Comparison of ENCODE assay signal across 10 mouse cellular contexts in the genomic region with DNA sequence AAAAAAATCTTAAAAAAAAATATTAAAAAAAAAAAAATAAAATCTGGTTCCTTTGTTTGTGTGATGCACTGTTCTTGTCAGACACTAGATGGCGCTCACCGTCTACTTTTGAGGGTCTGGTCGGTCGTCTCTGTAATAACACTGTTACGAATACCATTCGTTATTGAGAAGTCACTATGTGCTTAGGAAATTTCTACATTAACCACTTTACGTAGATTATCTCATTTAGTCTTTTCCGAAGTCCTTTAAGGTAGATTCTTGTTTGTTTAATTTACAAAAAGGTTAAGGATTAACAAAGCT. TPM values are rescaled to one million over a fixed set of nuclear protein-coding genes. Genes with fewer than 3 reads are reported as not detected.
DNase-seq lines count a peak whose midpoint lies in the region; ATAC-seq and TF ChIP-seq lines count a peak whose summit lies in the region.
"Had no signal": no experiment of that assay in that cellular context is flagged by ENCODE, and none has a peak within 500 bp of the region (broad histone marks: within the 10 kb centered on the region; RNA-seq: fewer than 3 reads in every experiment).

No protein-coding gene starts in this region.

- H3K4me2 ChIP-seq in heart, postnatal 0 days (ENCODE audit: low read depth, low read length): no peak overlapping the region
- no peak overlapping the region for H3K4me2 ChIP-seq in liver, embryonic 14.5 days (ENCODE audit: low read depth)

- H3K9ac ChIP-seq in heart, postnatal 0 days (replicated peaks; ENCODE audit: low read depth, low read length): no peak overlapping the region
- no peak overlapping the region for H3K9ac ChIP-seq in liver, embryonic 14.5 days (replicated peaks)

- no peak for ATAC-seq in heart, postnatal 0 days (ENCODE audit: insufficient read depth, low read depth)
- ATAC-seq in liver, embryonic 14.5 days (ENCODE audit: insufficient read depth): no peak

- H3K27me3 ChIP-seq in heart, postnatal 0 days (ENCODE audit: control insufficient read depth, insufficient read depth, low read length): 0 out of 2 replicates have a peak, but pooled peaks cover 2% of the 10 kb centered on the region
- H3K27me3 ChIP-seq in liver, embryonic 14.5 days (ENCODE audit: control insufficient read depth, insufficient read depth, low read length): no peaks in the 10 kb centered on the region

- WGBS in heart, postnatal 0 days: 10% methylated on average over 8 of the region's 8 CpGs
- 13% methylated on average over 8 of the region's 8 CpGs for WGBS in liver, embryonic 14.5 days (ENCODE audit: insufficient replicate concordance)

- no peaks in the 10 kb centered on the region for H3K36me3 ChIP-seq in heart, postnatal 0 days (replicated peaks; ENCODE audit: control insufficient read depth, insufficient read depth, low read length)
- H3K36me3 ChIP-seq in liver, embryonic 14.5 days (replicated peaks; ENCODE audit: control insufficient read depth, insufficient read depth, low read depth): no peaks in the 10 kb centered on the region

- H3K27ac ChIP-seq in heart, postnatal 0 days (ENCODE audit: low read depth): no peak overlapping the region
- H3K27ac ChIP-seq in liver, embryonic 14.5 days: no peak overlapping the region

- no peaks in the 10 kb centered on the region for H3K9me3 ChIP-seq in heart, postnatal 0 days (replicated peaks; ENCODE audit: control insufficient read depth, low read length)
- no peaks in the 10 kb centered on the region for H3K9me3 ChIP-seq in liver, embryonic 14.5 days (ENCODE audit: control insufficient read depth, low read length)

- no peak for TF ChIP-seq EP300 in heart, postnatal 0 days (IDR thresholded peaks at IDR 0.05; ENCODE audit: low read depth)
- TF ChIP-seq EP300 in liver, embryonic 14.5 days (IDR thresholded peaks at IDR 0.05; ENCODE audit: low read depth): no peak

- H3K4me1 ChIP-seq in heart, postnatal 0 days (ENCODE audit: control insufficient read depth, insufficient read depth): no peaks in the 10 kb centered on the region
- H3K4me1 ChIP-seq in liver, embryonic 14.5 days (replicated peaks; ENCODE audit: control insufficient read depth in 2 of 2, insufficient read depth in 2 of 2, low read length in 1 of 2): no peaks in the 10 kb centered on the region

- no peak overlapping the region for H3K4me3 ChIP-seq in heart, postnatal 0 days (ENCODE audit: low read depth, low read length)
- H3K4me3 ChIP-seq in liver, embryonic 14.5 days (ENCODE audit: insufficient read depth in 1 of 2, low read depth in 2 of 2, low read length in 2 of 2): no peak overlapping the region
- H3K4me3 ChIP-seq: erythroblast, embryonic 14.5 days; myocyte had no signal

- peak; percentile 49 to 64 for DNase-seq in layer of hippocampus, postnatal 10 days (ENCODE audit: low spot score in 2 of 2)
- DNase-seq in layer of hippocampus, adult 9-11 months: no peak
- peak; percentile 32 for DNase-seq in MEL-GATA-1-ER (ENCODE audit: extremely low read depth, low read depth)
- DNase-seq in cerebellum, adult 9-10 months: peak; percentile 67
- DNase-seq in heart, postnatal 0 days (ENCODE audit: low spot score): peak; percentile 38
- DNase-seq in liver, embryonic 14.5 days (ENCODE audit: low read depth in 3 of 3, low spot score in 3 of 3): peak in 2 of 3 experiments; percentile 4 to 9
- DNase-seq in retina, embryonic 14.5 days (ENCODE audit: low spot score): peak; percentile 79
- DNase-seq in right cerebral cortex, postnatal 4 days: no peak

- peak; percentile 67 for TF ChIP-seq CTCF in heart, postnatal 0 days (IDR thresholded peaks at IDR 0.05; ENCODE audit: low read depth)
- peak; percentile 61 for TF ChIP-seq CTCF in liver, embryonic 14.5 days (IDR thresholded peaks at IDR 0.05; ENCODE audit: low read depth)

RNA-seq across cellular contexts. Expression of a gene that starts 27.9 kb away (rescaled TPM):
- total RNA-seq in layer of hippocampus, postnatal 10 days (2021): 10 to 100 TPM; 45.3 to 49.3 TPM
- 43.4 and 57.8 TPM in 2 replicates for total RNA-seq in heart, postnatal 0 days (2014; rRNA removed; ENCODE audit: low replicate concordance)
- polyA plus RNA-seq in heart, postnatal 0 days (2015; fragmentation: Nextera tagmentation; extraction: Ambion mirVana): 47.8 and 52.1 TPM in 2 replicates
- 18.7 and 29.1 TPM in 2 replicates for polyA plus RNA-seq in liver, embryonic 14.5 days (2012; rRNA removed)
- polyA plus RNA-seq in liver, embryonic 14.5 days (2014; fragmentation: Nextera tagmentation; extraction: Ambion mirVana): 89.2 and 94.8 TPM in 2 replicates

RNA-seq across cellular contexts. Expression of a gene that starts 59.4 kb away (rescaled TPM):
- total RNA-seq in layer of hippocampus, postnatal 10 days (2021): 10 to 100 TPM; 32.6 to 32.7 TPM
- total RNA-seq in heart, postnatal 0 days (2014; rRNA removed; ENCODE audit: low replicate concordance): 13.7 and 76.8 TPM in 2 replicates
- 12.0 and 12.3 TPM in 2 replicates for polyA plus RNA-seq in heart, postnatal 0 days (2015; fragmentation: Nextera tagmentation; extraction: Ambion mirVana)
- 3.5 and 3.6 TPM in 2 replicates for polyA plus RNA-seq in liver, embryonic 14.5 days (2012; rRNA removed)
- polyA plus RNA-seq in liver, embryonic 14.5 days (2014; fragmentation: Nextera tagmentation; extraction: Ambion mirVana): 5.1 and 5.4 TPM in 2 replicates

Comparison
In these comparisons a context has a peak if more than half of its experiments do, and no peak if none do; other contexts are left out.
1. DNase-seq: peak in layer of hippocampus, postnatal 10 days (2 of 2), MEL-GATA-1-ER (single experiment), cerebellum, adult 9-10 months (single experiment), heart, postnatal 0 days (single experiment), liver, embryonic 14.5 days (2 of 3) and retina, embryonic 14.5 days (single experiment); none in layer of hippocampus, adult 9-11 months (single experiment) and right cerebral cortex, postnatal 4 days (single experiment).